22 mouse cellular contexts compared by ENCODE assay signal in genomic region chr15:31360593-31360992, GRCm38 (mm10). TPM values are rescaled to one million over a fixed set of nuclear protein-coding genes. Genes with fewer than 3 reads are reported as not detected.
DNase-seq lines count a peak whose midpoint lies in the region; ATAC-seq and TF ChIP-seq lines count a peak whose summit lies in the region.
"Had no signal": no experiment of that assay in that cellular context is flagged by ENCODE, and none has a peak within 500 bp of the region (broad histone marks: within the 10 kb centered on the region; RNA-seq: fewer than 3 reads in every experiment).

No protein-coding gene starts in this region.

- ATAC-seq in embryonic facial prominence, embryonic 14.5 days (ENCODE audit: low read depth), result peak; percentile 53; the same call in 1 of the 2 replicates
- no peak for ATAC-seq in midbrain, embryonic 11.5 days (ENCODE audit: low FRiP score)
- ATAC-seq in midbrain, embryonic 16.5 days, result no peak
- ATAC-seq: activated CD4-positive, CD25-positive, alpha-beta regulatory T cell, adult 4 months; CD4-positive, CD25-positive, alpha-beta regulatory T cell, adult 4 months; Patski had no signal

- no peak for TF ChIP-seq CTCF in liver, adult 2 months (IDR thresholded peaks at IDR 0.05; ENCODE audit: low read depth, low read length)
- TF ChIP-seq CTCF in CH12.LX (conservative IDR thresholded peaks at IDR 0.05 in 1 of 2, IDR thresholded peaks at IDR 0.05 in 1 of 2; ENCODE audit: low read depth in 2 of 2, low read length in 2 of 2), result no peak

- no peak overlapping the region for H3K4me2 ChIP-seq in embryonic facial prominence, embryonic 14.5 days (ENCODE audit: low read depth, low read length)
- H3K4me2 ChIP-seq in midbrain, embryonic 11.5 days, result no peak overlapping the region
- no peak overlapping the region for H3K4me2 ChIP-seq in midbrain, embryonic 16.5 days (ENCODE audit: low read length)
- peak overlapping the region; percentile 55 for H3K4me2 ChIP-seq in CH12.LX (ENCODE audit: insufficient read depth, low read depth, poor library complexity, severe bottlenecking)

- in situ Hi-C loops in CH12.LX (cut with MboI; ENCODE audit: low pct_ligation_motif_present, low pct_unique_long_range_greater_than_20kb, low sequenced_read_pairs), result no loop called here

- TF ChIP-seq POLR2A in liver, adult 2 months (IDR thresholded peaks at IDR 0.05; ENCODE audit: extremely low read depth, insufficient read depth, low read length), result no peak
- TF ChIP-seq POLR2A in CH12.LX (IDR thresholded peaks at IDR 0.05; ENCODE audit: low read depth, low read length), result no peak

- H3K4me3 ChIP-seq in embryonic facial prominence, embryonic 14.5 days (ENCODE audit: low read depth, low read length), result no peak overlapping the region
- no peak overlapping the region for H3K4me3 ChIP-seq in embryonic facial prominence, embryonic 10.5 days
- no peak overlapping the region for H3K4me3 ChIP-seq in liver, adult 2 months (ENCODE audit: insufficient read depth, low read depth, low read length)
- H3K4me3 ChIP-seq in midbrain, embryonic 11.5 days (ENCODE audit: low read depth, low read length), result no peak overlapping the region
- no peak overlapping the region for H3K4me3 ChIP-seq in midbrain, embryonic 16.5 days (ENCODE audit: low read depth, low read length)
- H3K4me3 ChIP-seq in CH12.LX (replicated peaks in 1 of 3; ENCODE audit: low read depth in 2 of 3, low read length in 2 of 3, poor library complexity in 1 of 3), result peak overlapping the region in 1 of 3 experiments; percentile 31

- WGBS in embryonic facial prominence, embryonic 14.5 days, result 71% methylated on average over 6 of the region's 6 CpGs
- WGBS in embryonic facial prominence, embryonic 10.5 days, result 78% methylated on average over 6 of the region's 6 CpGs
- WGBS in liver, adult 2 months, result 94% methylated on average over 6 of the region's 6 CpGs
- WGBS in midbrain, embryonic 11.5 days, result 85% methylated on average over 6 of the region's 6 CpGs
- 82% methylated on average over 6 of the region's 6 CpGs for WGBS in midbrain, embryonic 16.5 days

- H3K36me3 ChIP-seq in embryonic facial prominence, embryonic 14.5 days (ENCODE audit: control insufficient read depth, insufficient read depth, low read length), result no peaks in the 10 kb centered on the region
- no peaks in the 10 kb centered on the region for H3K36me3 ChIP-seq in embryonic facial prominence, embryonic 10.5 days (replicated peaks)
- no peaks in the 10 kb centered on the region for H3K36me3 ChIP-seq in liver, adult 2 months (ENCODE audit: control insufficient read depth, insufficient read depth, low read length)
- no peaks in the 10 kb centered on the region for H3K36me3 ChIP-seq in midbrain, embryonic 11.5 days (ENCODE audit: control insufficient read depth, insufficient read depth, low read length)
- H3K36me3 ChIP-seq in midbrain, embryonic 16.5 days (ENCODE audit: control insufficient read depth, insufficient read depth, low read length), result no peaks in the 10 kb centered on the region
- peaks cover 47 to 88% of the 10 kb centered on the region in 2 experiments for H3K36me3 ChIP-seq in CH12.LX (replicated peaks in 1 of 2; ENCODE audit: control insufficient read depth in 1 of 2, insufficient read depth in 1 of 2, low read length in 1 of 2)
- H3K36me3 ChIP-seq: G1E had no signal

- no peaks in the 10 kb centered on the region for H3K9me3 ChIP-seq in embryonic facial prominence, embryonic 14.5 days (ENCODE audit: control insufficient read depth, low read length)
- no peaks in the 10 kb centered on the region for H3K9me3 ChIP-seq in embryonic facial prominence, embryonic 10.5 days
- H3K9me3 ChIP-seq in midbrain, embryonic 11.5 days (ENCODE audit: control insufficient read depth, low read length), result no peaks in the 10 kb centered on the region
- H3K9me3 ChIP-seq in midbrain, embryonic 16.5 days (replicated peaks; ENCODE audit: control insufficient read depth, low read length, poor library complexity, severe bottlenecking), result no peaks in the 10 kb centered on the region
- no peaks in the 10 kb centered on the region for H3K9me3 ChIP-seq in CH12.LX (replicated peaks; ENCODE audit: low read length)
- H3K9me3 ChIP-seq: G1E had no signal

- DNase-seq in embryonic facial prominence, embryonic 14.5 days (ENCODE audit: low spot score), result peak; percentile 18
- DNase-seq in embryonic facial prominence, embryonic 10.5 days (ENCODE audit: low spot score), result no peak
- DNase-seq in liver, adult 2 months (ENCODE audit: extremely low read depth, low read depth, low spot score), result no peak
- no peak for DNase-seq in liver
- peak; percentile 37 for DNase-seq in midbrain, embryonic 11.5 days (ENCODE audit: low spot score, missing footprints)
- DNase-seq in CH12.LX (ENCODE audit: extremely low read depth), result no peak
- DNase-seq in gastrocnemius, postnatal 36 days, result no peak
- DNase-seq: adrenal gland, adult 2 months; adrenal gland, adult 8-10 months; adrenal gland, postnatal 10 days; adrenal gland, postnatal 14 days; adrenal gland, postnatal 25 days; adrenal gland, postnatal 36 days; B cell, adult 2 months; cerebellum, adult 11 months; cerebellum, adult 11-12 months; cerebellum, adult 18-20 months had no signal

- no peak overlapping the region for H3K9ac ChIP-seq in embryonic facial prominence, embryonic 14.5 days (ENCODE audit: low read depth, low read length)
- no peak overlapping the region for H3K9ac ChIP-seq in liver, adult 2 months (ENCODE audit: low read depth, low read length)
- H3K9ac ChIP-seq in midbrain, embryonic 11.5 days (ENCODE audit: low read length), result no peak overlapping the region
- H3K9ac ChIP-seq in midbrain, embryonic 16.5 days (ENCODE audit: low read depth, low read length), result no peak overlapping the region
- no peak overlapping the region for H3K9ac ChIP-seq in CH12.LX (ENCODE audit: insufficient read depth, low read depth)

- no peak overlapping the region for H3K27ac ChIP-seq in embryonic facial prominence, embryonic 14.5 days (replicated peaks; ENCODE audit: low read depth, low read length)
- H3K27ac ChIP-seq in embryonic facial prominence, embryonic 10.5 days (replicated peaks), result no peak overlapping the region
- H3K27ac ChIP-seq in liver, adult 2 months (replicated peaks; ENCODE audit: insufficient read depth, low read depth, low read length), result peak overlapping the region; percentile 94
- no peak overlapping the region for H3K27ac ChIP-seq in midbrain, embryonic 11.5 days (ENCODE audit: low read depth, low read length)
- no peak overlapping the region for H3K27ac ChIP-seq in midbrain, embryonic 16.5 days (ENCODE audit: low read length)
- no peak overlapping the region for H3K27ac ChIP-seq in CH12.LX (ENCODE audit: insufficient read depth, low read depth)

- TF ChIP-seq EP300 in CH12.LX (IDR thresholded peaks at IDR 0.05; ENCODE audit: low read length), result peak; percentile 63

- H3K79me2 ChIP-seq in liver, adult 2 months (ENCODE audit: control insufficient read depth, insufficient read depth, low read length), result peaks cover 33% of the 10 kb centered on the region
- H3K79me2 ChIP-seq in CH12.LX (replicated peaks; ENCODE audit: control insufficient read depth, extremely low read depth, insufficient read depth, poor library complexity, severe bottlenecking), result peaks cover 99% of the 10 kb centered on the region

- intact Hi-C loops in gastrocnemius, postnatal 36 days (cut with DNase I), result no loop called here

- dilution Hi-C loops in CH12.LX (cut with MboI; ENCODE audit: extremely low pct_ligation_motif_present, extremely low pct_unique_long_range_greater_than_20kb, low sequenced_read_pairs), result no loop called here

- H3K27me3 ChIP-seq in embryonic facial prominence, embryonic 14.5 days (replicated peaks; ENCODE audit: control insufficient read depth, insufficient read depth, low read length), result peaks cover 12% of the 10 kb centered on the region
- H3K27me3 ChIP-seq in embryonic facial prominence, embryonic 10.5 days (replicated peaks; ENCODE audit: low read depth, poor library complexity, severe bottlenecking), result peaks cover 44% of the 10 kb centered on the region
- no peaks in the 10 kb centered on the region for H3K27me3 ChIP-seq in liver, adult 2 months (ENCODE audit: control insufficient read depth, insufficient read depth, low read length)
- peaks cover 18% of the 10 kb centered on the region for H3K27me3 ChIP-seq in midbrain, embryonic 11.5 days (ENCODE audit: control insufficient read depth, insufficient read depth, low read length)
- H3K27me3 ChIP-seq in midbrain, embryonic 16.5 days (ENCODE audit: control insufficient read depth, insufficient read depth, low read depth, low read length), result peaks cover 12% of the 10 kb centered on the region
- H3K27me3 ChIP-seq in CH12.LX (replicated peaks), result no peaks in the 10 kb centered on the region
- H3K27me3 ChIP-seq: Patski had no signal

- peaks cover under 1% of the 10 kb centered on the region; the same call in 1 of the 2 replicates for H3K4me1 ChIP-seq in embryonic facial prominence, embryonic 14.5 days (ENCODE audit: control insufficient read depth, insufficient read depth, low read length)
- H3K4me1 ChIP-seq in embryonic facial prominence, embryonic 10.5 days, result peaks cover 5% of the 10 kb centered on the region
- H3K4me1 ChIP-seq in liver, adult 2 months (ENCODE audit: control insufficient read depth, insufficient read depth, low read length), result peaks cover 33% of the 10 kb centered on the region
- H3K4me1 ChIP-seq in midbrain, embryonic 11.5 days (ENCODE audit: control insufficient read depth, insufficient read depth, low read length), result 0 out of 2 replicates have a peak, but pooled peaks cover 3% of the 10 kb centered on the region
- H3K4me1 ChIP-seq in midbrain, embryonic 16.5 days (ENCODE audit: control insufficient read depth, insufficient read depth, low read length), result no peaks in the 10 kb centered on the region
- H3K4me1 ChIP-seq in CH12.LX (ENCODE audit: control insufficient read depth in 1 of 2, insufficient read depth in 2 of 2), result peaks cover 36 to 81% of the 10 kb centered on the region in 2 experiments

- no peak for TF ChIP-seq RAD21 in CH12.LX (IDR thresholded peaks at IDR 0.05; ENCODE audit: low read depth, low read length)

TF ChIP-seq in CH12.LX, 34 proteins besides CTCF, POLR2A, EP300 and RAD21 (continues in another document):
- 0 out of 2 replicates have a peak, but pooled peaks have one; percentile 21 for TF ChIP-seq MXI1 (IDR thresholded peaks at IDR 0.05; ENCODE audit: low read depth, low read length)
- TF ChIP-seq BHLHE40 (IDR thresholded peaks at IDR 0.05; ENCODE audit: low read depth, low read length), result 0 out of 2 replicates have a peak, but pooled peaks have one; percentile 24

RNA-seq across cellular contexts. Expression of gene Ankrd33b, which starts 6.9 kb away (rescaled TPM):
- polyA plus RNA-seq in embryonic facial prominence, embryonic 14.5 days (2014; fragmentation: Nextera tagmentation; extraction: Ambion mirVana), result 1.0 and 1.1 TPM in 2 replicates
- polyA plus RNA-seq in embryonic facial prominence, embryonic 10.5 days (2016; fragmentation: Nextera tagmentation; extraction: Ambion mirVana), result 0.29 and 0.67 TPM in 2 replicates
- 13.1 and 14.4 TPM in 2 replicates for total RNA-seq in liver, adult 2 months (2014; rRNA removed)
- 9.1 and 14.1 TPM in 2 replicates for polyA plus RNA-seq in liver, adult 2 months (2012; rRNA removed)
- polyA plus RNA-seq in midbrain, embryonic 11.5 days (2014; fragmentation: Nextera tagmentation; extraction: Ambion mirVana), result 0.57 and 0.61 TPM in 2 replicates
- polyA plus RNA-seq in midbrain, embryonic 16.5 days (2015; fragmentation: Nextera tagmentation; extraction: Ambion mirVana), result 0.53 and 0.69 TPM in 2 replicates
- 38.1 and 50.0 TPM in 2 replicates for total RNA-seq in CH12.LX (2012; rRNA removed)
- total RNA-seq in CH12.LX (2014; rRNA removed), result 69.1 and 69.6 TPM in 2 replicates
- polyA plus RNA-seq in CH12.LX (2012; ENCODE audit: insufficient read length, low read depth), result 55.3 and 60.3 TPM in 2 replicates
- 10 to 100 TPM in 1 of 2 experiments, 1 to 10 TPM in 1; 9.9 to 14.5 TPM for total RNA-seq in gastrocnemius, postnatal 36 days (2021)
- polyA plus RNA-seq: CD4-positive, CD25-positive, alpha-beta regulatory T cell, adult 4 months; G1E had no signal

Comparison
In these comparisons a context has a peak if more than half of its experiments do, and no peak if none do; other contexts are left out.
1. DNase-seq: peak in embryonic facial prominence, embryonic 14.5 days (single experiment) and midbrain, embryonic 11.5 days (single experiment); none in embryonic facial prominence, embryonic 10.5 days (single experiment), liver, adult 2 months (single experiment), liver (single experiment), CH12.LX (single experiment) and gastrocnemius, postnatal 36 days (0 of 2).